Mouse (Mus musculus): Measurements from ENCODE around the gene Olfr402.

DNA sequence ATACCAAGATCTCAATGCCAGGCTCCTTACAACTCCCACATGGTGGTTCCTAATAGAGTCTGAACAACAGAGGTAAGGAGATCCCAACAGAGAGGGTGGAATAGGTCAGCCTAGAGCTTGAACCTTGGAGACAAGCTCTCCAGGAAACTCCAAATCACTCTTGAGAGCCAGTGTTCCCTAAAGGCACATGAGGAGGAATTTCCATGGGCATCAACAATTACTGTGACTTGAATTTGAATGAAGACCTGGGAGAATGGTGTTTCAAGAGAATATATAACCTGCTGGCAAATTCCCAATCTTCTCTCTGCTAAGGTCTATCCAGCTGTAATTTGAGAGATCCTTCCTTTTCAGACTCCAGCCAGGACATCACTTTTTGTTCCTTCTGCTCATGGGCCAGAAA, 32.6 kb downstream of the Olfr402 start, which contains the start of gene Olfr403:
- TF ChIP-seq CTCF (conservative IDR thresholded peaks at IDR 0.05; ENCODE audit: low read length) (no peak), NANOG (IDR thresholded peaks at IDR 0.05; ENCODE audit: borderline replicate concordance, low read length) (no peak)
